ENCODE assay signal across 21 mouse cellular contexts in genomic region chr10:21504431-21504830, GRCm38 (mm10).
DNase-seq lines count a peak whose midpoint lies in the region; TF ChIP-seq lines count a peak whose summit lies in the region.
"Had no signal": no experiment of that assay in that cellular context is flagged by ENCODE, and none has a peak within 500 bp of the region (broad histone marks: within the 10 kb centered on the region; RNA-seq: fewer than 3 reads in every experiment).

No protein-coding gene starts in this region.

- no peak overlapping the region for H3K4me3 ChIP-seq in CH12.LX (replicated peaks in 1 of 3; ENCODE audit: low read depth in 2 of 3, low read length in 2 of 3, poor library complexity in 1 of 3)
- no peak overlapping the region for H3K4me3 ChIP-seq in layer of hippocampus, adult 2 months
- H3K4me3 ChIP-seq: embryonic facial prominence, embryonic 12.5 days; heart, embryonic 12.5 days; hindbrain, embryonic 13.5 days; intestine, embryonic 15.5 days; left cerebral cortex, adult 2 months; limb, embryonic 10.5 days; neural tube, embryonic 13.5 days had no signal

- no peaks in the 10 kb centered on the region for H3K79me2 ChIP-seq in CH12.LX (replicated peaks; ENCODE audit: control insufficient read depth, extremely low read depth, insufficient read depth, poor library complexity, severe bottlenecking)

- no peaks in the 10 kb centered on the region for H3K9me3 ChIP-seq in CH12.LX (replicated peaks; ENCODE audit: low read length)
- H3K9me3 ChIP-seq: embryonic facial prominence, embryonic 12.5 days; G1E; heart, embryonic 12.5 days; intestine, embryonic 15.5 days; limb, embryonic 10.5 days had no signal

- H3K9ac ChIP-seq in CH12.LX (ENCODE audit: insufficient read depth, low read depth), result no peak overlapping the region
- H3K9ac ChIP-seq: embryonic facial prominence, embryonic 12.5 days; heart, embryonic 12.5 days; hindbrain, embryonic 13.5 days; intestine, embryonic 15.5 days; liver, postnatal 0 days; neural tube, embryonic 13.5 days had no signal

- in situ Hi-C loops in CH12.LX (cut with MboI; ENCODE audit: low pct_ligation_motif_present, low pct_unique_long_range_greater_than_20kb, low sequenced_read_pairs), result no loop called here

- no peak overlapping the region for H3K27ac ChIP-seq in CH12.LX (ENCODE audit: insufficient read depth, low read depth)
- H3K27ac ChIP-seq in layer of hippocampus, adult 2 months, result no peak overlapping the region
- H3K27ac ChIP-seq: embryonic facial prominence, embryonic 12.5 days; hindbrain, embryonic 13.5 days; intestine, embryonic 15.5 days; left cerebral cortex, adult 2 months; limb, embryonic 10.5 days; neural tube, embryonic 13.5 days had no signal

- no peaks in the 10 kb centered on the region for H3K36me3 ChIP-seq in CH12.LX (replicated peaks in 1 of 2; ENCODE audit: control insufficient read depth in 1 of 2, insufficient read depth in 1 of 2, low read length in 1 of 2)
- H3K36me3 ChIP-seq: embryonic facial prominence, embryonic 12.5 days; G1E; heart, embryonic 12.5 days; hindbrain, embryonic 13.5 days; intestine, embryonic 15.5 days; limb, embryonic 10.5 days; neural tube, embryonic 13.5 days had no signal

- no peak for TF ChIP-seq EP300 in CH12.LX (IDR thresholded peaks at IDR 0.05; ENCODE audit: low read length)

- peaks cover 0 to 15% of the 10 kb centered on the region in 2 experiments; a peak in 2 of 4 replicates for H3K4me1 ChIP-seq in CH12.LX (ENCODE audit: control insufficient read depth in 1 of 2, insufficient read depth in 2 of 2)
- H3K4me1 ChIP-seq: embryonic facial prominence, embryonic 12.5 days; heart, embryonic 12.5 days; hindbrain, embryonic 13.5 days; intestine, embryonic 15.5 days; limb, embryonic 10.5 days; neural tube, embryonic 13.5 days had no signal

- dilution Hi-C loops in CH12.LX (cut with MboI; ENCODE audit: extremely low pct_ligation_motif_present, extremely low pct_unique_long_range_greater_than_20kb, low sequenced_read_pairs), result no loop called here

- peak; percentile 9 for DNase-seq in 3T3-L1 (ENCODE audit: low read depth, low spot score)
- DNase-seq in CH12.LX (ENCODE audit: extremely low read depth), result no peak
- DNase-seq in naive thymus-derived CD4-positive, alpha-beta T cell, adult 2 months (ENCODE audit: low read depth), result peak; percentile 32
- peak; percentile 74 for DNase-seq in thymus, postnatal 14 days
- DNase-seq in adrenal gland, postnatal 25 days, result no peak
- no peak for DNase-seq in layer of hippocampus, adult 2 months (ENCODE audit: low spot score in 2 of 2)
- no peak for DNase-seq in kidney, adult 9 months
- DNase-seq: cerebellum, adult 8-10 months; heart, postnatal 14 days; kidney, postnatal 36 days; layer of hippocampus, adult 9-11 months; liver, postnatal 0 days; lung, postnatal 36 days had no signal

- TF ChIP-seq CTCF in CH12.LX (conservative IDR thresholded peaks at IDR 0.05 in 1 of 2, IDR thresholded peaks at IDR 0.05 in 1 of 2; ENCODE audit: low read depth in 2 of 2, low read length in 2 of 2), result no peak
- no peak for TF ChIP-seq CTCF in layer of hippocampus, adult 2 months (conservative IDR thresholded peaks at IDR 0.05)

- H3K4me2 ChIP-seq in CH12.LX (ENCODE audit: insufficient read depth, low read depth, poor library complexity, severe bottlenecking), result no peak overlapping the region
- H3K4me2 ChIP-seq: embryonic facial prominence, embryonic 12.5 days; heart, embryonic 12.5 days; hindbrain, embryonic 13.5 days; intestine, embryonic 15.5 days; neural tube, embryonic 13.5 days had no signal

- TF ChIP-seq POLR2A in CH12.LX (IDR thresholded peaks at IDR 0.05; ENCODE audit: low read depth, low read length), result no peak

- H3K27me3 ChIP-seq in CH12.LX (replicated peaks), result no peaks in the 10 kb centered on the region
- H3K27me3 ChIP-seq: embryonic facial prominence, embryonic 12.5 days; heart, embryonic 12.5 days; hindbrain, embryonic 13.5 days; intestine, embryonic 15.5 days; neural tube, embryonic 13.5 days had no signal

- no peak for TF ChIP-seq RAD21 in CH12.LX (IDR thresholded peaks at IDR 0.05; ENCODE audit: low read depth, low read length)

TF ChIP-seq in CH12.LX, 34 proteins besides CTCF, POLR2A, EP300 and RAD21:
- TF ChIP-seq MXI1 (IDR thresholded peaks at IDR 0.05; ENCODE audit: low read depth, low read length) (no peak), BHLHE40 (IDR thresholded peaks at IDR 0.05; ENCODE audit: low read depth, low read length) (0 out of 2 replicates have a peak, but pooled peaks have one; percentile 26), HCFC1 (IDR thresholded peaks at IDR 0.05; ENCODE audit: low read depth, low read length) (no peak), ETS1 (conservative IDR thresholded peaks at IDR 0.05; ENCODE audit: low read depth, low read length) (no peak)
TF ChIP-seq in CH12.LX: peak in this region for 1.

Comparison
In these comparisons a context has a peak if more than half of its experiments do, and no peak if none do; other contexts are left out.
1. DNase-seq: peak in 3T3-L1 (single experiment), naive thymus-derived CD4-positive, alpha-beta T cell, adult 2 months (single experiment) and thymus, postnatal 14 days (single experiment); none in CH12.LX (single experiment), adrenal gland, postnatal 25 days (single experiment), layer of hippocampus, adult 2 months (0 of 2) and kidney, adult 9 months (single experiment).